Mouse (Mus musculus) spleen, adult 2 months (tissue): Measurements from ENCODE around the gene Sh2b3.

Source experiments
- CTCF ChIP-seq: fragments of 200-500 bp; IDR thresholded peaks from 2 replicates; pipeline ENCODE4 v1.5.1; 2011; ENCODE audit warnings: mild to moderate bottlenecking, inconsistent platforms; ENCODE audit not compliant: insufficient read depth, insufficient read length, insufficient replicate concordance; ENCODE audit errors: extremely low read depth
- POLR2A ChIP-seq: fragments of 200-500 bp; IDR thresholded peaks from 2 replicates; pipeline ENCODE4 v1.6.1; 2011; ENCODE audit warnings: low read depth, low read length, inconsistent platforms

- TF ChIP-seq CTCF: no peak
- TF ChIP-seq POLR2A: no peak
These were observed at the start of gene Sh2b3 for GRCm38 (mm10) chr5:121837441-121838340.
